Mouse (Mus musculus) regulatory T cell (primary cell): ENCODE results near the gene B3gntl1.
"Not testable (repeated sequence)": the region's sequence is repeated elsewhere in the genome, so short reads cannot be mapped to it uniquely, and the experiment has no call there.

ENCODE experiments used
- in situ Hi-C: fragments of 300-600 bp; cut with MboI, MseI; formaldehyde crosslinking; loops from one replicate; pipeline ENCODE4 v1.15.1; 2025; ENCODE audit warnings: high pct_unique_total_duplicates

B3gntl1 gene

GRCm38 (mm10) chr11:121685491-121686001 is 12.6 kb upstream of the B3gntl1 start:
- in situ Hi-C loops: no loop called here

- in situ Hi-C loops: loop anchor here (5.0 kb wide), 1 partner anchor 206 kb away; no protein-coding TSS in a partner anchor
These were observed 10.3 kb upstream of the B3gntl1 start for GRCm38 (mm10) chr11:121683243-121683642.

- in situ Hi-C loops: loop anchor here (5.0 kb wide), 1 partner anchor 203 kb away; no protein-coding TSS in a partner anchor
These were observed 7.8 kb upstream of the B3gntl1 start for GRCm38 (mm10) chr11:121680750-121681149.

GRCm38 (mm10) chr11:121679581-121679980 is 6.6 kb upstream of the B3gntl1 start:
- in situ Hi-C loops: no loop called here

- in situ Hi-C loops: no loop called here
These were observed 3.9 kb upstream of the B3gntl1 start for GRCm38 (mm10) chr11:121676836-121677235.

GRCm38 (mm10) chr11:121673629-121674028 is 676 bp upstream of the B3gntl1 start:
- in situ Hi-C loops: no loop called here

GRCm38 (mm10) chr11:121672312-121672989 is 502 bp downstream of the B3gntl1 start:
- in situ Hi-C loops: no loop called here

GRCm38 (mm10) chr11:121670926-121671325 is 2.0 kb downstream of the B3gntl1 start:
- in situ Hi-C loops: no loop called here

GRCm38 (mm10) chr11:121668776-121669175 is 4.2 kb downstream of the B3gntl1 start:
- in situ Hi-C loops: no loop called here

GRCm38 (mm10) chr11:121667541-121667940 is 5.4 kb downstream of the B3gntl1 start:
- in situ Hi-C loops: no loop called here

- in situ Hi-C loops: no loop called here
These were observed 11.8 kb downstream of the B3gntl1 start for GRCm38 (mm10) chr11:121661116-121661515.

GRCm38 (mm10) chr11:121660604-121661003 is 12.3 kb downstream of the B3gntl1 start:
- in situ Hi-C loops: not testable (repeated sequence)

- in situ Hi-C loops: no loop called here
These were observed 14.8 kb downstream of the B3gntl1 start for GRCm38 (mm10) chr11:121658151-121658550.

GRCm38 (mm10) chr11:121655807-121656511 is 17.0 kb downstream of the B3gntl1 start:
- in situ Hi-C loops: no loop called here

GRCm38 (mm10) chr11:121655166-121655806 is 17.7 kb downstream of the B3gntl1 start:
- in situ Hi-C loops: no loop called here

GRCm38 (mm10) chr11:121654406-121654945 is 18.5 kb downstream of the B3gntl1 start:
- in situ Hi-C loops: loop anchor here (5.0 kb wide), 1 partner anchor 153 kb away; no protein-coding TSS in a partner anchor

- in situ Hi-C loops: loop anchor here (5.0 kb wide), 1 partner anchor 154 kb away; no protein-coding TSS in a partner anchor
These were observed 19.3 kb downstream of the B3gntl1 start for GRCm38 (mm10) chr11:121653631-121654030.

GRCm38 (mm10) chr11:121652547-121653305 is 20.2 kb downstream of the B3gntl1 start:
- in situ Hi-C loops: loop anchor here (5.0 kb wide), 1 partner anchor 155 kb away; no protein-coding TSS in a partner anchor

GRCm38 (mm10) chr11:121651983-121652382 is 21.0 kb downstream of the B3gntl1 start:
- in situ Hi-C loops: loop anchor here (5.0 kb wide), 1 partner anchor 155 kb away; no protein-coding TSS in a partner anchor

- in situ Hi-C loops: loop anchor here (5.0 kb wide), 1 partner anchor 156 kb away; no protein-coding TSS in a partner anchor
These were observed 21.4 kb downstream of the B3gntl1 start for GRCm38 (mm10) chr11:121651556-121651955.

GRCm38 (mm10) chr11:121650668-121651067 is 22.3 kb downstream of the B3gntl1 start:
- in situ Hi-C loops: loop anchor here (5.0 kb wide), 1 partner anchor 157 kb away; no protein-coding TSS in a partner anchor
